Mouse (Mus musculus) lung, embryonic 16.5 days (tissue): ENCODE data around the gene Mcl1. TPM values are rescaled to one million over a fixed set of nuclear protein-coding genes. Genes with fewer than 3 reads are reported as not detected.
"Not testable (repeated sequence)": the region's sequence is repeated elsewhere in the genome, so short reads cannot be mapped to it uniquely, and the experiment has no call there.

ENCODE experiments used
- ATAC-seq: fragments of 200-750 bp; cut with Nextera tagmentation; 2 replicates; pipeline ENCODE4 v1.8.0; 2017; ENCODE audit warnings: low read depth, mild to moderate bottlenecking, moderate library complexity
- H3K27ac ChIP-seq: fragments of 300-500 bp; sonication (generic); 2 replicates; pipeline ENCODE4 v1.5.1; 2014; ENCODE audit warnings: mild to moderate bottlenecking, control low read depth, low read length
- H3K27me3 ChIP-seq: fragments of 300-500 bp; sonication (generic); 2 replicates; pipeline ENCODE4 v1.6.1; 2014; ENCODE audit warnings: low read depth, low read length, mixed read lengths; ENCODE audit not compliant: control insufficient read depth, insufficient read depth
- H3K36me3 ChIP-seq: fragments of 300-500 bp; sonication (generic); 2 replicates; pipeline ENCODE4 v1.6.1; 2014; ENCODE audit warnings: low read length; ENCODE audit not compliant: control insufficient read depth, insufficient read depth
- H3K4me1 ChIP-seq: fragments of 300-500 bp; sonication (generic); replicated peaks from 2 replicates; pipeline ENCODE4 v1.6.1; 2014; ENCODE audit warnings: low read length, mixed read lengths; ENCODE audit not compliant: control insufficient read depth, insufficient read depth
- H3K4me2 ChIP-seq: fragments of 300-500 bp; sonication (generic); 2 replicates; pipeline ENCODE4 v1.6.1; 2014; ENCODE audit warnings: low read depth, low read length, control low read depth
- H3K4me3 ChIP-seq: fragments of 300-500 bp; sonication (generic); 2 replicates; pipeline ENCODE4 v1.5.1; 2014; ENCODE audit warnings: mild to moderate bottlenecking, low read length, control low read depth
- H3K9ac ChIP-seq: fragments of 300-500 bp; sonication (generic); 2 replicates; pipeline ENCODE4 v1.6.1; 2014; ENCODE audit warnings: low read length, control low read depth
- H3K9me3 ChIP-seq: fragments of 300-500 bp; sonication (generic); 2 replicates; pipeline ENCODE4 v1.6.1; 2016; ENCODE audit warnings: low read length; ENCODE audit not compliant: control insufficient read depth
- WGBS: fragments of 180-500 bp; shearing (Covaris S2); extraction: QIAGEN DNeasy Blood & Tissue Kit; methylation state at CpG from one replicate; pipeline ENCODE4 v1.1.7; 2014; 5-methylcytosine and 5-hydroxymethylcytosine counted together
- polyA plus RNA-seq: library from polyadenylated mRNA; unstranded; fragments of >200 nt; fragmentation: Nextera tagmentation; extraction: Ambion mirVana; gene quantifications from 2 replicates; pipeline ENCODE4 v1.2.1, GENCODE M21; 2015

Mcl1 gene
- polyA plus RNA-seq, 1 experiment from 2014 or later: 31.7 TPM

DNA sequence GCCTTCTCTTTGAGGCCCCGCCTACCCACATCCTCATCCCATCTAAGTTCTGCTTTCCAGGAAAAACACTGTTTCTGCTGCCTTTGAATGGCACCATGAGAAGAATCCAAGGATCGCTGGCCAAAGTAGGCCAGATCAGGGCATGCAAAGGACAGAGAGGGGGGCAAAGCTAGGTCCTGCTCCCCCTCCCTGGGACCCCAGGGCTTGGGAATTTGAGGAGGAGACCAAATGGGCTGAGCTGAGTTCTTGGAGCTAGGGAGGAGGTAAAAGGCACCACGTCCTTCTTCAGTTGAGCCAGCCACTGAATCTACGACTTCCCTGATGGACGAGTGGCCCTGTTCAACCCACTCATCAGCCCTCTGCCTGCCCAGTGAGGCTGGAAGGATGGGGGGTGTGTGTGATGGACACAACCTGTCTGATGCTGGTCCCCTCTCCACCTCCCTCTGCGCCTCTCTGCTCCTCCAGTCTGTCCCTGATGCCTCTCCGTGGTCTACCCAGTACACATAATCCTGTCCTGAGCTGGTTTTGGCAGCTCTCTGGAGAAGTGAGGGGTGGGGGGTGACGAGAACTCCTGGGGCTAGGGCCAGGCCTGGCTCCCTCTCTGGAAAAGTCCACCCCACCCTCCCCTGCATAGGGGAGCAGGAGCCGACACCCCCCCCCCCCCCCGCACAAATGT, 28.0 kb downstream of the Mcl1 start:
- H3K27me3 ChIP-seq: no peaks in the 10 kb centered on the region
- no peaks in the 10 kb centered on the region for H3K36me3 ChIP-seq
- H3K27ac ChIP-seq: peak overlapping the region; percentile 5
- peaks cover 35% of the 10 kb centered on the region for H3K4me1 ChIP-seq
- H3K9ac ChIP-seq: peak overlapping the region; percentile 26; the same call in 1 of the 2 replicates
- H3K4me2 ChIP-seq: peak overlapping the region; percentile 90
- H3K9me3 ChIP-seq: no peaks in the 10 kb centered on the region
- H3K4me3 ChIP-seq: no peak overlapping the region
- ATAC-seq: no peak
- WGBS: 39% methylated on average over 10 of the region's 10 CpGs

DNA sequence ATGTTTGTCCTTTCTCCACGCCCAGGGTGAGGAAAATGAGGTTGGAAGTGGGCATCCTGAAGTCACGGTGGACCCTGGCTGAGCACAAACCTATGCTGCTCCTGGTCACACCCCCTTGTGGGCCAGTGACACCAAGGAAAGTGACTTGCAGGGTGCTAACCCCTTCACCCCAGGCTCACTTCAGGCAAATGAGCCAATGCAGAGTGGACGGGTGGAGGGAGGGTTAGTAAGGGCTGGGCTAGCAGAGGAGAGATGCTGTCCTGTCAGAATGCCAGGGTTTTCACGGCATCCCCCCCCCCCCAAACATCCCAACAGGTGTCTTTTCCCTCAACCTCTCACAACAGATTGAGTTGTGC, 28.6 kb downstream of the Mcl1 start:
- Histone ChIP-seq H3K4me2 (peak overlapping the region; percentile 90), H3K36me3 (no peaks in the 10 kb centered on the region), H3K4me3 (peak overlapping the region; percentile 50), H3K9ac (peak overlapping the region; percentile 75), H3K4me1 (peaks cover 35% of the 10 kb centered on the region), H3K9me3 (no peaks in the 10 kb centered on the region), H3K27me3 (no peaks in the 10 kb centered on the region), H3K27ac (peak overlapping the region; percentile 90)
- ATAC-seq: peak; percentile 15
- WGBS: 14% methylated on average over 4 of the region's 4 CpGs

DNA sequence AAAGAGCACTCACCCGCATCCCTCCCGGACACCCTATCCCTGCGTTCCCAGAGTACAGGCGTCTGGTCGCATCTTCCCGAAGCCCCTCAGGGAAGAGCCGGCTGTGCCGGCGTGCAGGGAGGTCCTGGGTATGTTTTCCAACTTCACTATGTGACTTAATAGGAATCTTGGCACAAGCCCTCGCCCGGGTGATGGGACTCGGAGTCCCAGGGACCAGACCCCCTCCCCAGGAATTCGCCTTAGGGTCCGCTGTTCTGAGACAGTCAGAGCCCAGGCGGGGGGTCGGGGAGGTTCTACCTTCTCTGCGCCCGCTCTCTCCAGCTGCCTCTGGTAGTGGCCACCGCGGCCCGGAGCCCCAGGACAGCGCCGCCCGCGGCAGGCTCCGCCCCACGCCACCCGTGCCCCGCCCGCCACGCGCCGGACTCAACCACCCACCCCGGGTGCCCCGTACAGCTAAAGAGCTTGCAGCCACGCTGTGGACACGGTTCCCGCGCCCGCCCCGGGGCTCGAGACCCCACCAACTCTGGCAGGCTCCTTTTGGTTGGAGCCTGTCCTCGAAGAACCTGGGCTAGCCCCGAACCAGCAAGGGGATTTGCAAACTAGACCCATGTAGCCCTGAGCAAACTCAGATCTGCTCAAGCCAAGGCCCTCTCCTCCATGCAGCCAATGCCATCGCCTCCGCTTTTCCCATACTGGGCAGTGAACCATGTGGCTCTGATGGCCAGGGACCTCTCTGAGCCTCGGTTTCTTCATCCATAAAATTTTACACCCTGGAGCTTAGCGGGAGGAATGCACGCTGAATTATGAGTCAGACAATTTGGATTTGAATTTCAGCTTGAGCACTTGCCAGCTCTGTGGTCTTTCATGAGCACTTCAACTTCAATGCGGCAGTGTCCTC, 29.2 kb downstream of the Mcl1 start, which contains the start of gene Adamtsl4:
Adamtsl4 (minus strand) TSS at position 394 of the 898 bp plus-strand sequence.
- H3K4me2 ChIP-seq: peak within 1 kb of the TSS; percentile 90
- H3K27me3 ChIP-seq: no peaks in the 10 kb centered on the region
- ATAC-seq: peak; percentile 81
- H3K4me3 ChIP-seq: peak within 1 kb of the TSS; percentile 50
- peak within 1 kb of the TSS; percentile 75 for H3K9ac ChIP-seq
- H3K36me3 ChIP-seq: no peaks in the 10 kb centered on the region
- peaks cover 35% of the 10 kb centered on the region for H3K4me1 ChIP-seq
- no peaks in the 10 kb centered on the region for H3K9me3 ChIP-seq
- WGBS: 3% methylated on average over 46 of the region's 50 CpGs
- peak within 1 kb of the TSS; percentile 90 for H3K27ac ChIP-seq

DNA sequence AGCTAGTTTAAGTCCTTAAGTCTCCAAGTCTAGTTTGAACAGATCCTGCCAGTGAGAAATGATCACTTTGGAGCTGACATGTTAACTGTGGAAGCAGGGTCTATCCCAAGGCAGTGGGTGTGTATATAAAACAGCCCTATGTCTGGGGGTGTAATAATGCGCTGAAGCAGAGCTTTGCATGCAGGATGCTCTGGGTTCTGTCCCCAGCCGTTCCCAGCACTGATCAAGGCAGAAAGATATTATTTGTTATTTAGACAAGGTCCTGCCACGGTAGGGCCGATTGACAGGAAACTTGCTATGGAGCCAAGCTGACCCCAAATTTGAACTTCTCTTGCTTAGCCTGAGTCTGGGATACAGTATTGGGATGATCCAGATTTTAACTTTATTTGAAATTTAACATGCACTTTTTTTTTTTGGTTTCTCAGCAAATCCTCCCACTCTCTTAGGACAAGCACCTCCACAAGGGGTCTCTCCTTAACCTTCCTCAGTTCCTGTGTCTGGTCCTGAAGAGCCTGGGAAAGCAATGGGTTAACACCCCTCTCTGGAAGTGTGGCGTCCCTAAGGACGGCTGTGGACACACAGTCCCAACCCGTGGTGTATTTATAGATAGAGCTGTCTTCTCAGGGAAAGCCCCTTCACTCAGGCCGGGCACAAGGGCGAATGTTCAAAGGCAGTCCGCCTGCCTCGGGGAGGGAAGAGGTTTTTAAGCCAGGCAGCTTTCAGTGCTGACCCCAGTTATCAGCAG, 30.8 kb downstream of the Mcl1 start:
- peak; percentile 47 for ATAC-seq
- no peaks in the 10 kb centered on the region for H3K27me3 ChIP-seq
- H3K27ac ChIP-seq: peak overlapping the region; percentile 65
- H3K4me2 ChIP-seq: peak overlapping the region; percentile 20; the same call in 1 of the 2 replicates
- no peak overlapping the region for H3K4me3 ChIP-seq
- H3K9me3 ChIP-seq: no peaks in the 10 kb centered on the region
- WGBS: 15% methylated on average over 11 of the region's 11 CpGs
- no peak overlapping the region for H3K9ac ChIP-seq
- H3K4me1 ChIP-seq: peaks cover 39% of the 10 kb centered on the region
- H3K36me3 ChIP-seq: no peaks in the 10 kb centered on the region

DNA sequence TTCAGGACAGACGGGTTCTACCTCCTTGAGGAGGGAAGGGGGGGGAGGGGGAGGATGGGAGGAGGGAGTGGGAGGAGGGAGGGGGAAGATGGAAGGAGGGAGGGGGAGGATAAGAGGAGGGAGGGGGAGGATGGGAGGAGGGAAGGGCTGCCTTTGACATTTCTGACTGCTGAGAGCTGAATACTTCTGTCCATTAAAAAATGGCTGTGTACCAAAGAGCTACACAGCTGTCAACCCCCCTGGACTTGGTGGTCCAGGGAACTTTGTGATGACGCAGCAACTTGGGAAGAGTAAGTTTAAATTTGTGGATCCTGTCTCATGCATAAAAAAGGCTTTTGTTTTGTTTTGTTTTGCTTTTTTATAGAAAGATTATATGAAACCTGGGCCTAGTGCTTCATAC, 31.4 kb downstream of the Mcl1 start:
- Histone ChIP-seq H3K36me3 (no peaks in the 10 kb centered on the region), H3K9me3 (no peaks in the 10 kb centered on the region), H3K9ac (no peak overlapping the region), H3K4me2 (peak overlapping the region; percentile 20; the same call in 1 of the 2 replicates), H3K4me1 (peaks cover 42% of the 10 kb centered on the region), H3K27ac (peak overlapping the region; percentile 65), H3K4me3 (no peak overlapping the region), H3K27me3 (no peaks in the 10 kb centered on the region)
- no peak for ATAC-seq
- WGBS: 23% methylated on average over 2 of the region's 2 CpGs

DNA sequence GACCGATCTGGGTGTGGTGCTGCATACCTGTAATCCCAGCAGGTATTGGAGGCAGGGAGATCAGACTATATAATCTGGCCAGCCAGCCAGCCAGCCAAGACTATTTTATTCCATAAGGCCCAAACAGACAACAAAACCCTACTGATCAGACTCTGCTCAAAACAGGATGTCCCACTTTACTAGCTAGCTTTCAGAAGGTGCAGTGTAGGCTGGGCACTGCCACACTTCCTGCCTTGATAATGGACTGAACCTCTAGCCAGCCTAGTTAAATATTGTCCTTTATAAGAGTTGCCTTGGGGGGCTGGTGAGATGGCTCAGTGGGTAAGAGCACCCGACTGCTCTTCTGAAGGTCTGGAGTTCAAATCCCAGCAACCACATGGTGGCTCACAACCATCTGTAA, 32.0 kb downstream of the Mcl1 start:
- not testable (repeated sequence) for H3K4me2 ChIP-seq
- 72% methylated on average over 2 of the region's 2 CpGs for WGBS

DNA sequence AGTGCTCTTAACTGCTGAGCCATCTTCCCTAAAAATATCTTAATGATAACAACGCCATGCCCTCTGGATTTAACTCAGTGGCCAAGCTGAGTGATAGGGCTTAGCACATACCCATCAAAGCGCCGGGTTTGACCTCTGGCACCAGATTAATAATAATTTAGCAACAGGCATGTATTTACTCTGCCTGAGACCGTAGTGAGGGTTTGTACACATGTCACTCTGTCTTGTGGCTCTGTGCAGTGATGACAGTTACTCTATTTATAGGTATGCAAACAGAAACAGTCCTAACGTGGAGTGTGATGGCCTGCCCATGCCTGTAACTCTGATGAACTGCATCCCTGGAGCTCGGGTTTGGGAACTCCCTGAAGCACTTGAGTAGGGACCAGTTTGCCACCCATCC, 34.1 kb downstream of the Mcl1 start:
- no peak overlapping the region for H3K4me3 ChIP-seq
- ATAC-seq: no peak
- H3K27ac ChIP-seq: no peak overlapping the region
- no peak overlapping the region for H3K9ac ChIP-seq
- no peaks in the 10 kb centered on the region for H3K9me3 ChIP-seq
- peaks cover 36% of the 10 kb centered on the region for H3K4me1 ChIP-seq
- H3K27me3 ChIP-seq: no peaks in the 10 kb centered on the region
- no peak overlapping the region for H3K4me2 ChIP-seq
- WGBS: 47% methylated on average over 6 of the region's 6 CpGs
- no peaks in the 10 kb centered on the region for H3K36me3 ChIP-seq

More for the DNA sequence above, 32.0 kb downstream of the Mcl1 start:
- H3K27ac ChIP-seq: peak overlapping the region; percentile 65; the same call in 1 of the 2 replicates
- H3K4me3 ChIP-seq, H3K9ac ChIP-seq, H3K27me3 ChIP-seq, H3K36me3 ChIP-seq, H3K9me3 ChIP-seq, ATAC-seq: not testable (repeated sequence)
- H3K4me1 ChIP-seq: peaks cover 42% of the 10 kb centered on the region

DNA sequence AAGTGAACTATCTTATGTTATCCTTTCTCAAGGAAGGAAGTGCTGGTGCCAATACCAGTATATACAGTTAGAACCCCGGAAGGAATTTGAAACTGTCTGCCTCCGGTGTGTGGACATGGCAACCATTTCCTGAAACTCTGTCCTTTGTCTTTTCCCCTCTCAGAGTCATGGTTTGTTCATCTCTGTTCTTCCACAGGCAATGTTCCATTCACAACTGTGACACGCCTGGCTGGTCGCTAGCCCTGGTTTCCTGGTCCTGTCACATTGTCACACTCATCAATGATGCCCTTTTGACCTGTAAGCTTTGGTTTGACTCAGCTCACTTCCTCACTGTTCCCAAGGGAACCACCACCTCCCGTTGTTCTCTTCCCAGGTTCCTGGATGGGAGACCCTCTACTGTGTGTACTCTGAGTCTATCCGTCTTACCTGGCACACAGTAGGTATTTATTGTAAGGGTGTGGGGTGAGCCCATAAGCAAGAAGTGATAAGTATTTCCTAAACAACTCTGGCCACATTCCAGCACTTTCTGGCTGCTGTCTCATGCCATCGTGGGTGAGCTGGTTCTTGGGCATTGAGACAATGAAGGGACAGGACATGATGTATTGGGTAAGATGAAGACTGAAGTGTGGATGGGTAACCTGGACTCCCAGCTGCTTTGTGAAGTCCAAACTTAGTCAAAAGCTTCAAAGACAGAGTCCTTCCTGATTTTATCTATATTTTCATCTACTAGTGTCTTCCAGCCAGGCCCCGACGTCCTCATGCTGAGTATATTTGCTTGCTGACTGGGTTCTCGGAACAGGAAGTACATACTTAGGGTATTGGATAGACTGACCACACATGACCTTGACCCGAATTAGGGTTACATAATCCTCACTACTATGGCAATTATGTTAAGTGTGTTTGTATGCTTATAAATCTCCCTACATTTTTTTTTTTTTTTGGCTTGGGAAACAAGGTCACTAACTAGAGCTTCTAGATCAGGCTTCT, 35.5 kb downstream of the Mcl1 start:
- Histone ChIP-seq H3K27ac (no peak overlapping the region), H3K4me1 (peaks cover 30% of the 10 kb centered on the region), H3K9me3 (no peaks in the 10 kb centered on the region), H3K27me3 (no peaks in the 10 kb centered on the region), H3K9ac (no peak overlapping the region), H3K36me3 (no peaks in the 10 kb centered on the region), H3K4me2 (no peak overlapping the region), H3K4me3 (no peak overlapping the region)
- ATAC-seq: no peak
- WGBS: 49% methylated on average over 11 of the region's 11 CpGs
